Mouse (Mus musculus): ENCODE data around the gene Arl15. TPM values are rescaled to one million over a fixed set of nuclear protein-coding genes. Genes with fewer than 3 reads are reported as not detected.

The Arl15 gene
- polyA plus RNA-seq, 1 experiment from 2014 or later, result 18.2 TPM

- no peaks in the 10 kb centered on the region for H3K27me3 ChIP-seq (ENCODE audit: control insufficient read depth, insufficient read depth, low read length)
- no peaks in the 10 kb centered on the region for H3K36me3 ChIP-seq (ENCODE audit: control insufficient read depth, insufficient read depth, low read length)
- H3K27ac ChIP-seq (ENCODE audit: low read depth, low read length), result no peak overlapping the region
- whole genome bisulfite sequencing, result 69% methylated on average over 13 of the region's 13 CpGs
- ATAC-seq (ENCODE audit: low FRiP score, low TSS enrichment), result no peak
- H3K4me2 ChIP-seq (replicated peaks; ENCODE audit: low read depth, low read length), result no peak overlapping the region
- peaks cover 20% of the 10 kb centered on the region; the same call in 1 of the 2 replicates for H3K4me1 ChIP-seq (ENCODE audit: control insufficient read depth, insufficient read depth, low read length)
- no peak overlapping the region for H3K9ac ChIP-seq (ENCODE audit: low read depth, low read length)
- no peak overlapping the region for H3K4me3 ChIP-seq (ENCODE audit: low read length)
- H3K9me3 ChIP-seq (ENCODE audit: control insufficient read depth, low read length), result no peaks in the 10 kb centered on the region
Observed at GRCm38 (mm10) chr13:113858667-113859391, 64.5 kb downstream of the Arl15 start.

- H3K4me1 ChIP-seq (ENCODE audit: control insufficient read depth, insufficient read depth, low read length), result peaks cover 20% of the 10 kb centered on the region; the same call in 1 of the 2 replicates
- H3K27ac ChIP-seq (ENCODE audit: low read depth, low read length), result no peak overlapping the region
- H3K4me3 ChIP-seq (ENCODE audit: low read length), result no peak overlapping the region
- no peaks in the 10 kb centered on the region for H3K27me3 ChIP-seq (ENCODE audit: control insufficient read depth, insufficient read depth, low read length)
- H3K4me2 ChIP-seq (replicated peaks; ENCODE audit: low read depth, low read length), result no peak overlapping the region
- H3K9ac ChIP-seq (ENCODE audit: low read depth, low read length), result no peak overlapping the region
- no peak for ATAC-seq (ENCODE audit: low FRiP score, low TSS enrichment)
- no peaks in the 10 kb centered on the region for H3K36me3 ChIP-seq (ENCODE audit: control insufficient read depth, insufficient read depth, low read length)
- 78% methylated on average over 11 of the region's 11 CpGs for WGBS
- no peaks in the 10 kb centered on the region for H3K9me3 ChIP-seq (ENCODE audit: control insufficient read depth, low read length)
Observed at GRCm38 (mm10) chr13:113859392-113859776, 65.1 kb downstream of the Arl15 start.

GRCm38 (mm10) chr13:113860816-113861215, 66.5 kb downstream of the Arl15 start:
- H3K4me2 ChIP-seq (replicated peaks; ENCODE audit: low read depth, low read length), result no peak overlapping the region
- 70% methylated on average over 4 of the region's 4 CpGs for WGBS
- no peak for ATAC-seq (ENCODE audit: low FRiP score, low TSS enrichment)

GRCm38 (mm10) chr13:113861231-113861630, 66.9 kb downstream of the Arl15 start:
- 93% methylated on average over 9 of the region's 9 CpGs for WGBS
- H3K9me3 ChIP-seq (ENCODE audit: control insufficient read depth, low read length), result no peaks in the 10 kb centered on the region
- no peak overlapping the region for H3K4me3 ChIP-seq (ENCODE audit: low read length)
- no peak overlapping the region for H3K9ac ChIP-seq (ENCODE audit: low read depth, low read length)
- peaks cover 15% of the 10 kb centered on the region; the same call in 1 of the 2 replicates for H3K4me1 ChIP-seq (ENCODE audit: control insufficient read depth, insufficient read depth, low read length)
- no peak overlapping the region for H3K27ac ChIP-seq (ENCODE audit: low read depth, low read length)
- H3K4me2 ChIP-seq (replicated peaks; ENCODE audit: low read depth, low read length), result no peak overlapping the region
- no peak for ATAC-seq (ENCODE audit: low FRiP score, low TSS enrichment)
- no peaks in the 10 kb centered on the region for H3K36me3 ChIP-seq (ENCODE audit: control insufficient read depth, insufficient read depth, low read length)
- no peaks in the 10 kb centered on the region for H3K27me3 ChIP-seq (ENCODE audit: control insufficient read depth, insufficient read depth, low read length)

More at GRCm38 (mm10) chr13:113860816-113861215, 66.5 kb downstream of the Arl15 start:
- Histone ChIP-seq H3K27me3 (ENCODE audit: control insufficient read depth, insufficient read depth, low read length) (no peaks in the 10 kb centered on the region), H3K9me3 (ENCODE audit: control insufficient read depth, low read length) (no peaks in the 10 kb centered on the region), H3K4me1 (ENCODE audit: control insufficient read depth, insufficient read depth, low read length) (peaks cover 15% of the 10 kb centered on the region; the same call in 1 of the 2 replicates), H3K4me3 (ENCODE audit: low read length) (no peak overlapping the region), H3K27ac (ENCODE audit: low read depth, low read length) (no peak overlapping the region), H3K36me3 (ENCODE audit: control insufficient read depth, insufficient read depth, low read length) (no peaks in the 10 kb centered on the region), H3K9ac (ENCODE audit: low read depth, low read length) (no peak overlapping the region)

- Histone ChIP-seq H3K27me3 (ENCODE audit: control insufficient read depth, insufficient read depth, low read length) (no peaks in the 10 kb centered on the region), H3K9me3 (ENCODE audit: control insufficient read depth, low read length) (no peaks in the 10 kb centered on the region), H3K4me3 (ENCODE audit: low read length) (no peak overlapping the region), H3K4me1 (ENCODE audit: control insufficient read depth, insufficient read depth, low read length) (peaks cover 15% of the 10 kb centered on the region; the same call in 1 of the 2 replicates), H3K9ac (ENCODE audit: low read depth, low read length) (no peak overlapping the region), H3K27ac (ENCODE audit: low read depth, low read length) (no peak overlapping the region), H3K36me3 (ENCODE audit: control insufficient read depth, insufficient read depth, low read length) (no peaks in the 10 kb centered on the region), H3K4me2 (replicated peaks; ENCODE audit: low read depth, low read length) (no peak overlapping the region)
- 68% methylated on average over 10 of the region's 10 CpGs for WGBS
- no peak for ATAC-seq (ENCODE audit: low FRiP score, low TSS enrichment)
Observed at GRCm38 (mm10) chr13:113862951-113863350, 68.6 kb downstream of the Arl15 start.

- WGBS, result 76% methylated on average over 10 of the region's 10 CpGs
- Histone ChIP-seq H3K27me3 (ENCODE audit: control insufficient read depth, insufficient read depth, low read length) (no peaks in the 10 kb centered on the region), H3K4me2 (replicated peaks; ENCODE audit: low read depth, low read length) (no peak overlapping the region), H3K27ac (ENCODE audit: low read depth, low read length) (no peak overlapping the region), H3K36me3 (ENCODE audit: control insufficient read depth, insufficient read depth, low read length) (no peaks in the 10 kb centered on the region), H3K9ac (ENCODE audit: low read depth, low read length) (no peak overlapping the region), H3K9me3 (ENCODE audit: control insufficient read depth, low read length) (no peaks in the 10 kb centered on the region), H3K4me3 (ENCODE audit: low read length) (no peak overlapping the region), H3K4me1 (ENCODE audit: control insufficient read depth, insufficient read depth, low read length) (peaks cover 15% of the 10 kb centered on the region; the same call in 1 of the 2 replicates)
- no peak for ATAC-seq (ENCODE audit: low FRiP score, low TSS enrichment)
Observed at GRCm38 (mm10) chr13:113863688-113864087, 69.4 kb downstream of the Arl15 start.

- no peaks in the 10 kb centered on the region for H3K36me3 ChIP-seq (ENCODE audit: control insufficient read depth, insufficient read depth, low read length)
- 72% methylated on average over 7 of the region's 7 CpGs for WGBS
- H3K4me3 ChIP-seq (ENCODE audit: low read length), result no peak overlapping the region
- peaks cover 15% of the 10 kb centered on the region; the same call in 1 of the 2 replicates for H3K4me1 ChIP-seq (ENCODE audit: control insufficient read depth, insufficient read depth, low read length)
- no peak overlapping the region for H3K4me2 ChIP-seq (replicated peaks; ENCODE audit: low read depth, low read length)
- no peaks in the 10 kb centered on the region for H3K27me3 ChIP-seq (ENCODE audit: control insufficient read depth, insufficient read depth, low read length)
- H3K9ac ChIP-seq (ENCODE audit: low read depth, low read length), result no peak overlapping the region
- no peaks in the 10 kb centered on the region for H3K9me3 ChIP-seq (ENCODE audit: control insufficient read depth, low read length)
- no peak for ATAC-seq (ENCODE audit: low FRiP score, low TSS enrichment)
- H3K27ac ChIP-seq (ENCODE audit: low read depth, low read length), result no peak overlapping the region
Observed at GRCm38 (mm10) chr13:113864278-113864677, 70.0 kb downstream of the Arl15 start.

- H3K4me2 ChIP-seq (replicated peaks; ENCODE audit: low read depth, low read length), result no peak overlapping the region
- peak; percentile 55; the same call in 1 of the 2 replicates for ATAC-seq (ENCODE audit: low FRiP score, low TSS enrichment)
- WGBS, result 69% methylated on average over 1 of the region's 1 CpGs
- no peaks in the 10 kb centered on the region for H3K36me3 ChIP-seq (ENCODE audit: control insufficient read depth, insufficient read depth, low read length)
- H3K4me3 ChIP-seq (ENCODE audit: low read length), result no peak overlapping the region
- 0 out of 2 replicates have a peak, but pooled peaks cover 8% of the 10 kb centered on the region for H3K4me1 ChIP-seq (ENCODE audit: control insufficient read depth, insufficient read depth, low read length)
- H3K9me3 ChIP-seq (ENCODE audit: control insufficient read depth, low read length), result no peaks in the 10 kb centered on the region
- H3K27ac ChIP-seq (ENCODE audit: low read depth, low read length), result no peak overlapping the region
- no peaks in the 10 kb centered on the region for H3K27me3 ChIP-seq (ENCODE audit: control insufficient read depth, insufficient read depth, low read length)
- no peak overlapping the region for H3K9ac ChIP-seq (ENCODE audit: low read depth, low read length)
Observed at GRCm38 (mm10) chr13:113864893-113865292, 70.6 kb downstream of the Arl15 start.

GRCm38 (mm10) chr13:113865378-113865777, 71.1 kb downstream of the Arl15 start:
- H3K4me3 ChIP-seq (ENCODE audit: low read length), result no peak overlapping the region
- H3K27me3 ChIP-seq (ENCODE audit: control insufficient read depth, insufficient read depth, low read length), result no peaks in the 10 kb centered on the region
- no peak overlapping the region for H3K9ac ChIP-seq (ENCODE audit: low read depth, low read length)
- H3K9me3 ChIP-seq (ENCODE audit: control insufficient read depth, low read length), result no peaks in the 10 kb centered on the region
- no peak for ATAC-seq (ENCODE audit: low FRiP score, low TSS enrichment)
- no peak overlapping the region for H3K27ac ChIP-seq (ENCODE audit: low read depth, low read length)
- H3K4me1 ChIP-seq (ENCODE audit: control insufficient read depth, insufficient read depth, low read length), result 0 out of 2 replicates have a peak, but pooled peaks cover 6% of the 10 kb centered on the region
- no peak overlapping the region for H3K4me2 ChIP-seq (replicated peaks; ENCODE audit: low read depth, low read length)
- H3K36me3 ChIP-seq (ENCODE audit: control insufficient read depth, insufficient read depth, low read length), result no peaks in the 10 kb centered on the region
- WGBS, result 47% methylated on average over 6 of the region's 6 CpGs
